Mouse (Mus musculus) gastrocnemius, postnatal 25 days (tissue): ENCODE data around the gene Sec23a. TPM values are rescaled to one million over a fixed set of nuclear protein-coding genes. Genes with fewer than 3 reads are reported as not detected.
"Not testable (repeated sequence)": the region's sequence is repeated elsewhere in the genome, so short reads cannot be mapped to it uniquely, and the experiment has no call there.

Experiments
- DNase-seq: peaks from one replicate; pipeline ENCODE4 v3.0.0; 2022
- total RNA-seq, 2 experiments: library from RNA; stranded (reverse); gene quantifications; 1 replicate in 1 of 2; 2 replicates in 1 of 2; pipeline ENCODE4 v1.2.3; 2021

The Sec23a gene
- total RNA-seq, 2 experiments from 2014 or later, result 44.4 to 46.0 TPM

GRCm38 (mm10) chr12:58985766-58986165 lies 26.1 kb downstream of the Sec23a start:
- DNase-seq, result no peak

- DNase-seq, result not testable (repeated sequence)
Measured at GRCm38 (mm10) chr12:58981178-58981661, 30.6 kb downstream of the Sec23a start.

GRCm38 (mm10) chr12:58976966-58977365 lies 34.9 kb downstream of the Sec23a start:
- DNase-seq, result no peak

GRCm38 (mm10) chr12:58964583-58964982 lies 47.2 kb downstream of the Sec23a start:
- DNase-seq, result no peak

- no peak for DNase-seq
Measured at GRCm38 (mm10) chr12:58960844-58961243, 51.0 kb downstream of the Sec23a start.

GRCm38 (mm10) chr12:58956624-58957023 lies 55.2 kb downstream of the Sec23a start:
- DNase-seq, result no peak

GRCm38 (mm10) chr12:58956162-58956561 lies 55.7 kb downstream of the Sec23a start:
- no peak for DNase-seq

GRCm38 (mm10) chr12:58947879-58948278 lies 63.9 kb downstream of the Sec23a start:
- DNase-seq, result no peak

- no peak for DNase-seq
Measured at GRCm38 (mm10) chr12:58947231-58947630, 64.6 kb downstream of the Sec23a start.

GRCm38 (mm10) chr12:58942544-58942943 lies 69.3 kb downstream of the Sec23a start:
- no peak for DNase-seq

- DNase-seq, result no peak
Measured at GRCm38 (mm10) chr12:58934580-58934979, 77.2 kb downstream of the Sec23a start.

GRCm38 (mm10) chr12:58924996-58925395 lies 86.8 kb downstream of the Sec23a start:
- DNase-seq, result no peak

GRCm38 (mm10) chr12:58924025-58924424 lies 87.8 kb downstream of the Sec23a start:
- no peak for DNase-seq

- DNase-seq, result no peak
Measured at GRCm38 (mm10) chr12:58920775-58921174, 91.0 kb downstream of the Sec23a start.

- DNase-seq, result no peak
Measured at GRCm38 (mm10) chr12:58919516-58919915, 92.3 kb downstream of the Sec23a start.

- no peak for DNase-seq
Measured at GRCm38 (mm10) chr12:58909826-58910225, 102.0 kb downstream of the Sec23a start.

Other genes starting within 250 kb of the Sec23a start
- 1 to 10 TPM; 3.8 to 4.4 TPM for gene Gemin2, start 1.4 kb upstream of the Sec23a start, total RNA-seq
- gene Trappc6b, start 49.5 kb upstream of the Sec23a start, total RNA-seq, result 10 to 100 TPM; 35.4 to 45.8 TPM
- 10 to 100 TPM; 15.0 to 15.8 TPM for gene Pnn, start 54.9 kb upstream of the Sec23a start, total RNA-seq
- gene Mia2, start 83.8 kb upstream of the Sec23a start, total RNA-seq, result 10 to 100 TPM; 88.3 to 97.4 TPM
- 1 to 10 TPM; 3.1 to 3.3 TPM for gene Fbxo33, start 207.7 kb upstream of the Sec23a start, total RNA-seq